Mouse (Mus musculus) ovary, postnatal 10 days (tissue): ENCODE results near the gene Ufc1.

ENCODE experiments used
- DNase-seq: peaks from one replicate; pipeline ENCODE4 v3.0.0; 2022; ENCODE audit warnings: low spot score

Gene Ufc1

DNA sequence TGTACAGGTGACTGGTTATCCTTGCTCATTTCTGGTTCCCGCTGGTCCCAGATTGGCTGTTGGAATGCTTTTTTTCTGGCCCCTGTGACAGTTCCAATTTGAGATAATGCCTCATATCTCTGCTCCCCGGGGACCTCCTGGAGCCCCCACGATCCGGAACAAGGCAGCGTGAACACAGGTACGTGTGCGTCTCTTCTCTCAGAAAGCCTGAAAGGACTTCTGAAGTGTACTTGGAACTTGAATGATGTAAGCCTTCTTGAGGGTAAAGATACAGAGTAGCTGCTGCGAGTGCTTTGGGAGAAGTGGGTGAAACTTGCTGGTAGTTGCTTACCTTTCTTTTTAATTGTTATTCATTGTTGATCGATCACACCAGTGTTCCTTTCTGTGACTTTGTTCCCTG lies 23.6 kb downstream of the Ufc1 start:
- DNase-seq = no peak

GRCm38 (mm10) chr1:171270573-171270900 lies 24.3 kb downstream of the Ufc1 start:
- DNase-seq = no peak

DNA sequence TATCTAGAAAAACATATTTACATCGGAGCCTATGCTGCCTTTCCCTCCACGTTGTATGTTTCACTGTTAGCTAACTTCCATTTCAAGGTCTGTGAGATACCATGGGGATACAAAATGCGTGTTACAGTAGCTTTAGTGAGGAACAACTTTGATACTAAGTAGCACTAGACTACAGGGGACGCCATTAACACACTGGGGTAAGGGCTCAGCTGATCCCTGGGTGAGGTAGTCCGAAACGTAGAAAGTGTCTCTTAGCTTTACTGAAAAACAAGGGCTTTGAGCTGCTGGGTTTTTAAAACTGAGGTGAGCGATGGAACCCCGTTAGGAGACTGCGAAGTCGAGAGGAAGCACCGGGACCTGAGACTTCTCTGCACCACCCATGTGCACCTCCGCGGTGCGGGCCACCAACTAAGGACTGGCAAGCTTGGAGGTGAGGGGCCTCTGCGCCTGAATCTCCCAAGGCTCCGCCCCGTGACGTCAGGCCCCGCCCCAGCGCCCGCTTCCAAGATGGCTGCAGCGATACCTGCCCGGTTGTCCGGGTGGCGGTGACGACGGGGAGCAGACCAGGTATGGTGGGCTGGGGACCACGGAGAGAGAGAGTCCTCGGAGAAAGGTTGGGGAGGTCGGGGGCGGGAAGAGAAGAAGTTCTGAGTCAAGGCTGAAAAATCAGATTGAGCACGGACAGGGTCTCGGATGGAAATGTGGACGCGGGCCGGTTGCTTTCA lies 24.8 kb downstream of the Ufc1 start, which contains the start of gene B4galt3:
TSS of gene B4galt3 (plus strand) at position 481 of the 725 bp plus-strand sequence.
- peak; percentile 94 for DNase-seq

DNA sequence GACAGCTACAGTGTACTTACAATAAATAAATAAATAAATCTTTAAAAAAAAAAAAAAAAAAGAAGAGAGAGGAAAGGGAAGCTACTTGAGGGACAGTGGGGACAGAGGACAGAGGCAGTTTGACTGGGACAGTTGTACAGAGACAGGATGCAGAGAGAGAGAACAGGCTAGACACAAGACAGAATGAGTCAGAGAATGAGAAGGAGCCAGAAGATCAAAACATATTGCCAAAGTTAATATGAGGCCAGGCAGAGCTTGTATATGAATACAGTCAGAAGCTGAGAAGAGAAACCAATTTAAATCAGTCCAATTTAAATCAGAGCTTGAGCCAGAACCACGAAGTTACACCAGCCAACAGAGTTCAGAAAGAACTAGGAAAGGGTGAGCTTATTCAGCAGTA lies 26.5 kb downstream of the Ufc1 start:
- DNase-seq = no peak

DNA sequence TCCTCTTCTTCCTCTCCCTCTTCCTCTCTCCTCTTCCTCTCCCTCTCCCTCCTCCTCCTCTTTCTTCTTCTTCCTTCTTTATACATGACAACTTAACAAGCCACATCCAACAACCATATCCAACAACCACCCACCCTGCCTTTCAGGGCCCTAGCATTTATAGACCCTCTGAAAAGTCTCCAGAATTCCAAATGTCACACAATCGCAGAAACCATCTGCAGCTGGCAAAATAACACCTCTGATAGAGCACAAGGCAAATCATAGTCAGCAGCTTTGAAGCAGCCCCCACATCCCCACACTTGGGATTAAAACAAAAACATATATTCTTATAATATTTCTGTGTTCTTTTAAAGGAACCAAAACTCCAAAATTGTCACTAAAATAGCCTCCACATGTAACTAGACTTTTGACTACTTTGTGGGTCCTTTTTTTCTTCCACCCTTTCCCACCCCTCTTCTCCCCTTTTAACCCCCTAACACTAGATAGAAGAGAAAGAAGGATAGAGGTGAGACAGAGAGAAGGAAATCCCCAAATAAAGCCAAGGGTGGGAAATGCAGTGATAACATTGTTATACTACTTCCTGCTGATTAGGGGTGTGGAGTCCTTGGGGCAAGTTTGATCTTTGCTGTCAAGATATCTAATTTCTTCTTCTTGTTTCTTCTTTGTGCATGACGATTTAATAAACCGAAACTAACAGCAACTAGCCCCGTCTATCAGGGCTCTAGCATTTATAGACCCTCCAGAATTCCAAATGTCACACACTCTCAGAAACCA lies 28.7 kb downstream of the Ufc1 start:
- no peak for DNase-seq

DNA sequence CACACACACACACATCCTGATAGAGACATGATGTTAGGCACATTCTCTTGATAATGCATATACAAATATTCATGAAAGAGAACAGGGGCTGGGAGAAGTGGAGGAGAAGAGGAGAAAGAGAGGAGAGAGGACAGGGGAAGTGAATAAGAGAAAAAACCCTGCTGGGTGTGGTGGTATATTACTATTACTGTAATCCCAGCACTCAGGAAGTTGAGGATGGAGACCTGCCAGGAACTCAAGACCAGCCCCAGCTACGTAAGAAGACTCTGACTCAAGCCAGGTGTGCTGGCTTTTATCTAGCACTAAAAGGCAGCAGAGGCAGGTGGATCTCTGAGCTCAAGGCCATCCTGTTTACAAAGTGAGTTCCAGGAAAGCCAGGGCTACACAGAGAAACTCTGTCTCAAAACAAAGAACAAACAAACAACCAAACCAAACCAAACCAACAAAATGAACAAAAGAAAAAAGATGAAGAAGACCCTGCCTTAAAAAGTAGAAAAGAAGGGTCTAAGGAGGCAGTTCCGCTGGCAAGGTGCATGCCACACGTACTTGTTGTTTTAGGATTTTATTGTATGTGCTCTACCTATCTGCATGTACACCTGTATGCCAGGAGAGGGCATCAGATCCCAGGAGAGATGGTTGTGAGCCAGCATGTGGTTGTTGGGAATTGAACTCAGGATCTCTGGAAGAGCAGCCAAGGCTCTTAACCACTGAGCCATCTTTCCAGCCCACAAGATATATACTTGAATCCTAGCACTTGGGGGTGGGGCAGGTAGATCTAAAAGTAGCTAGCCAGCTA lies 31.0 kb downstream of the Ufc1 start:
- no peak for DNase-seq

GRCm38 (mm10) chr1:171263185-171263611 lies 31.6 kb downstream of the Ufc1 start:
- no peak for DNase-seq

DNA sequence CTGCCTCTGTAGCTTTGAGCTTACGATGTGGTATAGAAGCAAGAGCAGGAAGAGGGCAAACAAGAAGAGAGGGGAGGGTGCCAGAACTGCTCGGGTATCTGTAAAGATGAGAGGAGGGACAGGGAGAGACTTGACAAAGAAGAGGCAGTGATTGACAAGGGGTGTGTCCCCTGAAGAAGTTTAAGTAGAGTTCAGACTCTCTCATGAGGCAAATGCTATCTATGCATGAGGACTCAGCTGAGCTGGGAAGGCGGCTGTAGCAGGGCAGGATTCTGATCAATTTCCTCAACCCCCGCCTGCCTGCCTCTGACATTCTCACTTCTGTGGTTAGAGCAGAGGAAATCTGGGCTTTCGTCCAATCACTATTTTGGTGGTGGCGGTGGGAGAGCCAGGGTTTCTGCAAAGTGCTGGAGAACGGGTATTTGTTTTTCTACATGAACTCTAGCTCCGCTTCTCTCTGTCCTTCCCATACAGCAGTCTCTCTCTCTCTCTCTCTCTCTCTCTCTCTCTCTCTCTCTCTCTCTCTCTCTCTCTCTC lies 32.2 kb downstream of the Ufc1 start:
- no peak for DNase-seq

DNA sequence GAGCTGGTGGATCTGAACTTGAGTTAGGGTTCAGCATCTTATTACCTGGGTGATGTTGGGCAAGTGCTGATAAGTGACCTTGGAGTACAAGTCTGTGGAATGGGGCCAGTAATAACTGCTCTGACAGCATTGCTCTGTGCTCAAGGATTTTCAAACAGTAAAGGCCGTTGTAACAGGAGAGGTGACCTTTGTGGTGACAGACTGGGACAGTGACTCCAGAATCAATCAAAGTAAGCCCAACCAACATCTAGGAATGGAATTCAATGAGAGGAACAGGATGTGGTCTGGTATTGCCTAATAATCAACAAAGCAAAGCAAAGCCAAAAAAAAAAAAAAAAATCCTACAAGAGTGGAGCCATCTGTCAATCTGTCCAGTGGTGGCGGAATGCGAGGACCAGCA lies 34.5 kb downstream of the Ufc1 start:
- no peak for DNase-seq

DNA sequence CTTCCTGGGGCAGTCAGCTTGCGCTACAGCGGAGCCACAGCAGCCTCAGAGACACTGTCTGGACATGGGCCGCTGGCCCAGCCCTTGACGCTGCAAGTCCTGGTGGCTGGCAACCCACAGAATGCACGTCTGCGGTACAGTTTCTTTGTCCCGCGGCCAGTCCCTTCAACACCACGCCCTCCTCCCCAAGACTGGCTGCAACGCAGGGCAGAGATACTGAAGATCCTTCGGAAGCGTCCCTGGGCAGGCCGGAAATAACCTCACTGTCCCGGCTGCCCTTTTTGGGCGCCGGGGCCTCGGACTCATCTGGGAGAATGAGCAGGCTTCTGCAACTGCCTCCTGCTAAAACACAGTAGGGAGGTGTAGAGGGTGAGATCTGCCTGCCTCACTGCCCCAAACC lies 35.9 kb downstream of the Ufc1 start:
- DNase-seq = no peak

DNA sequence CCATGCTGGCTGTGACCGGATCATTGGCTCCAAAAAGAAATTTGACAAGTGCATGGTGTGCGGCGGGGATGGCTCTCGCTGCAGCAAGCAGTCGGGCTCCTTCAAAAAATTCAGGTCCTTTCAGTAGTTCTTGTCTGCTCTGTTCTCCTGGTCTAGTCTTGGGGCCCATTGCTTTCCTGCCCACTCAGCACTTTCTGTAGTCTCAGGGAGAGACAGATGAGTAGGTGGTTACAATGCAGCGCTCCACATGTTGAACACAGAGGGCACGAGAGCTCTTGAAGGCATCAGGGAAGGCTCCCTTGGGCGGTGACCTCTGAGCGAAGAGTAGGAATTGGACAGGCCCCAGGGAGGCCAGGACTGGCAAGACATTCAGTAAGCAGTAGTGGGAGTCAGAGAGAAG lies 37.0 kb downstream of the Ufc1 start:
- no peak for DNase-seq

- DNase-seq = no peak
Observed at GRCm38 (mm10) chr1:171256937-171257548, 37.8 kb downstream of the Ufc1 start.

DNA sequence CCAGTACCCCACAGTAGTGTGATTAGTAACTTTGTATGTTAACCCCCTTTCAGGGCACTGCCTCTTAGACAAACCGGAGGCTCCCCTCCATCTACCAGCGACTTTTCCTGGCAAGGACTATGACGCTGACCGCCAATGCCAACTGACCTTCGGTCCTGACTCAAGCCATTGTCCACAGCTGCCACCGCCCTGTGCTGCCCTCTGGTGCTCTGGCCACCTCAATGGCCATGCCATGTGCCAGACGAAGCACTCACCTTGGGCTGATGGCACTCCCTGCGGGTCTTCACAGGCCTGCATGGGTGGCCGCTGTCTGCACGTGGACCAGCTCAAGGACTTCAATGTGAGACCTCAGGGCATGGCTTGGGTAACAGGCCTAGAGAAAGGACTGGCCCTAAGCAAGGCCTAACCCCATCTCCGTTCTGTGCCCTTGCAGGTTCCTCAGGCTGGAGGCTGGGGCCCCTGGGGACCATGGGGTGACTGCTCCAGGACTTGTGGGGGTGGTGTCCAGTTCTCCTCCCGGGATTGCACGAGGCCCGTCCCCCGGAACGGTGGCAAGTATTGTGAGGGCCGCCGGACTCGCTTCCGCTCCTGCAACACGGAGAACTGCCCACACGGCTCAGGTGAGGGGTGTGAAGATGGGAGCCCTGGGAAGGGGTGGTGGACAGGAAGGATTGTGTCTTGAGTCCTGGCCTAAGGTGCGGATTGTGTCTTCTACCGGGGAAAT lies 38.6 kb downstream of the Ufc1 start:
- DNase-seq = no peak

DNA sequence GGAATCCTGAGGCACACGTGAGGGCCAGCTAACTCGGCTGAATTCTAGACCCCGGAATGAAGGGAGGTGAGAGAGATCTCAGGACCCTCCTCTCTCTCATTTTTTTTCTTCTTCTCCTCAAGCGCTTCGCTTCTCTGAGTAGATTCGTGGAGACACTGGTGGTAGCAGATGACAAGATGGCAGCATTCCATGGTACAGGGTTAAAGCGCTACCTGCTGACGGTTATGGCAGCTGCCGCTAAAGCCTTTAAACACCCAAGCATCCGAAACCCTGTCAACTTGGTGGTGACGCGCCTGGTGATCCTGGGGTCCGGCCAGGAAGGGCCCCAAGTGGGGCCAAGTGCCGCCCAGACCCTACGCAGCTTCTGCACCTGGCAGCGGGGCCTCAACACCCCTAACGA lies 42.4 kb downstream of the Ufc1 start:
- DNase-seq = no peak

GRCm38 (mm10) chr1:171251594-171252324 lies 43.1 kb downstream of the Ufc1 start:
- DNase-seq = no peak

GRCm38 (mm10) chr1:171250680-171251593 lies 43.9 kb downstream of the Ufc1 start, which contains the start of gene Ndufs2:
Gene Ndufs2, minus strand, starts transcription at chr1:171251388.
- no peak for DNase-seq

DNA sequence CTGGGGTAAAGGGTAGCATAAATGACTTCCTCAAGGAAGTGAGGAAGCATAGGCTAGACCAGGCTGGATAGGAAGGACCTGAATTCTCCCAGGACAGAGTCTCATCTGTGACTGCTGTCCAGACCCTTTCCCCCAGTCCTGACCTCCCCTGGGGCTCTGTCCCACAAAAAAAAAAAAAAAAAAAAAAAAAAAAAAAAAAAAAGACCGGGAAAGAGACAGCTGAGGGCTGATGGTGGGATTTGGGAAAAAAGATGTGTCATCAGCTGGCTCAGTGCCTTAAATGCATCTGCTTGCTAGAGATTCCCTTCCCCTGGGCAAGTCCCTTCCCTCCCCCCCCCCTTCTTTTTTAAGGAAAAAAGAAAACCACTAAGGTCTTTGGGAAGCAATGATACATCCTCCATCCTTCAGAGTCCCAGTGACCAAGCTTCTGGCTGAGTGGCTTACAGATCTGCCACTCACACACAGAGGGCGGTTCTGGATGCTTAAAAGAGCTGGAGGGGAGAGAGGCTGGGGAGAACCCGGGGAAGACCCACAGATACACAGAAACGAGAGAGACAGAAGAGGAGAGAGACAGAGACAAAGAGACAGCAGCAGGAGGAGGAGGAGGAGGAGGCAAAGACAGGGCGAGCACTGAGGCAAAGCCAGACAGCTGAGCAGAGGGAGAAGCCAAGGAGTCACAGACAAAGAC lies 44.8 kb downstream of the Ufc1 start, which contains the start of gene Adamts4:
TSS of gene Adamts4 (plus strand) at position 509 of the 688 bp plus-strand sequence.
- DNase-seq = no peak

GRCm38 (mm10) chr1:171248386-171249226 lies 46.2 kb downstream of the Ufc1 start:
- DNase-seq = no peak
